Mouse (Mus musculus) olfactory bulb, adult 2 months (tissue): Measurements from ENCODE around the gene Gli3.

ENCODE experiments used
- CTCF ChIP-seq: fragments of 200-500 bp; IDR thresholded peaks from 2 replicates; pipeline ENCODE4 v1.5.1; 2012; ENCODE audit warnings: low read depth, mild to moderate bottlenecking, low read length, moderate library complexity; ENCODE audit not compliant: insufficient read depth
- POLR2A ChIP-seq: fragments of 200-500 bp; IDR thresholded peaks from 2 replicates; pipeline ENCODE4 v1.6.1; 2012; ENCODE audit warnings: mild to moderate bottlenecking, low read depth, low read length, moderate library complexity; ENCODE audit not compliant: insufficient read depth

GRCm38 (mm10) chr13:15470056-15470455 lies 7.0 kb downstream of the Gli3 start:
- TF ChIP-seq CTCF (no peak), POLR2A (no peak)
